Mouse (Mus musculus): ENCODE measurements around the gene Tha1.

DNA sequence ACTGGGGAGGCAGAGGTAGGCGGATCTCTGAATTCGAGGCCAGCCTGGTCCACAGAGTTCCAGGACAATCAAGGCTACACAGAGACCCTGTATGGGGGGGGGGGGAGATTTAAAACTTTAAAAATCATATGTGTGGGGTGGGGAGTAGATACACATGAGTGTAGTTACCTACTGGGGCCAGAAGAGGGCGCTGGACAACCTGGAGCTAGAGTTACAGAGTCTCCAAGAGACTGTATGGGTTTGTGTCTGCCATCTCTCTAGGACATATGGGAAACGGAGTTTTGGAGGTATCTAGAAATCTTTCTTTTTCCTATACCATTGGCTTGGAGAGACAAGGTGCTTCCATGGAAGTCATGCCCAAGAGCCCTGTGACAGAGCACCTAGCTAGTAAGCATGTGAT is 1.1 kb upstream of the Tha1 start:
- no peak for TF ChIP-seq CTCF (IDR thresholded peaks at IDR 0.05; ENCODE audit: insufficient read depth, low read depth, low read length)
- TF ChIP-seq POLR2A (IDR thresholded peaks at IDR 0.05; ENCODE audit: insufficient read depth, low read depth, low read length), result no peak

All from olfactory bulb, adult 2 months (tissue).